Mouse (Mus musculus): ENCODE results near the gene Ebpl. TPM values are rescaled to one million over a fixed set of nuclear protein-coding genes. Genes with fewer than 3 reads are reported as not detected.

Gene Ebpl
- total RNA-seq (2012; rRNA removed) (3.6 and 3.7 TPM in 2 replicates), total RNA-seq (2014; rRNA removed) (4.8 TPM in 2 replicates), polyA plus RNA-seq (2012; ENCODE audit: insufficient read length, low read depth) (10.2 and 12.9 TPM in 2 replicates)

- peaks cover 0 to 41% of the 10 kb centered on the region in 2 experiments for H3K36me3 ChIP-seq (replicated peaks in 1 of 2; ENCODE audit: control insufficient read depth in 1 of 2, insufficient read depth in 1 of 2, low read length in 1 of 2)
- H3K4me2 ChIP-seq (ENCODE audit: insufficient read depth, low read depth, poor library complexity, severe bottlenecking) = peak within 1 kb of the TSS; percentile 55
- peak within 1 kb of the TSS; percentile 64 to 82 (median 67) for H3K4me3 ChIP-seq (replicated peaks in 1 of 3; ENCODE audit: low read depth in 2 of 3, low read length in 2 of 3, poor library complexity in 1 of 3)
- dilution Hi-C loops (cut with MboI; ENCODE audit: extremely low pct_ligation_motif_present, extremely low pct_unique_long_range_greater_than_20kb, low sequenced_read_pairs) = no loop called here
- no peaks in the 10 kb centered on the region for H3K27me3 ChIP-seq (replicated peaks)
- in situ Hi-C loops (cut with MboI; ENCODE audit: low pct_ligation_motif_present, low pct_unique_long_range_greater_than_20kb, low sequenced_read_pairs) = no loop called here
- TF ChIP-seq MAZ (IDR thresholded peaks at IDR 0.05; ENCODE audit: low read depth, low read length) (no peak), MAFK (IDR thresholded peaks at IDR 0.05; ENCODE audit: insufficient replicate concordance, low read length) (no peak), NRF1 (IDR thresholded peaks at IDR 0.05; ENCODE audit: low read depth, low read length) (peak; percentile 81), ZMIZ1 (IDR thresholded peaks at IDR 0.05; ENCODE audit: low read depth, low read length) (peak; percentile 81), EP300 (IDR thresholded peaks at IDR 0.05; ENCODE audit: low read length) (no peak), ZNF384 (IDR thresholded peaks at IDR 0.05; ENCODE audit: low read depth, low read length) (no peak), MYC (IDR thresholded peaks at IDR 0.05; ENCODE audit: low read depth, low read length) (no peak), ELF1 (IDR thresholded peaks at IDR 0.05; ENCODE audit: low read depth, low read length) (peak; percentile 81), CHD1 (IDR thresholded peaks at IDR 0.05; ENCODE audit: low read depth, low read length) (no peak), CTCF (conservative IDR thresholded peaks at IDR 0.05 in 1 of 2, IDR thresholded peaks at IDR 0.05 in 1 of 2; ENCODE audit: low read depth in 2 of 2, low read length in 2 of 2) (no peak), SIN3A (IDR thresholded peaks at IDR 0.05; ENCODE audit: low read length) (no peak), TBP (conservative IDR thresholded peaks at IDR 0.05; ENCODE audit: low read depth, low read length) (0 out of 2 replicates have a peak, but pooled peaks have one; percentile 33), JUND (conservative IDR thresholded peaks at IDR 0.05; ENCODE audit: low read depth, low read length) (no peak), IRF4 (IDR thresholded peaks at IDR 0.05; ENCODE audit: low read depth, low read length) (no peak), USF2 (conservative IDR thresholded peaks at IDR 0.05; ENCODE audit: low read depth, low read length) (no peak), PAX5 (IDR thresholded peaks at IDR 0.05; ENCODE audit: low read length) (no peak), TCF12 (IDR thresholded peaks at IDR 0.05; ENCODE audit: low read depth, low read length) (no peak; the same call in 1 of the 2 replicates), MAX (IDR thresholded peaks at IDR 0.05; ENCODE audit: low read length) (no peak), CHD2 (IDR thresholded peaks at IDR 0.05; ENCODE audit: low read length) (no peak), SMC3 (IDR thresholded peaks at IDR 0.05; ENCODE audit: low read depth, low read length) (no peak), POLR2A (IDR thresholded peaks at IDR 0.05; ENCODE audit: low read depth, low read length) (peak; percentile 95), RCOR1 (conservative IDR thresholded peaks at IDR 0.05; ENCODE audit: low read depth, low read length) (no peak), E2F4 (IDR thresholded peaks at IDR 0.05; ENCODE audit: insufficient replicate concordance, low read depth, low read length) (no peak), ETS1 (conservative IDR thresholded peaks at IDR 0.05; ENCODE audit: low read depth, low read length) (no peak), RAD21 (IDR thresholded peaks at IDR 0.05; ENCODE audit: low read depth, low read length) (no peak), MXI1 (IDR thresholded peaks at IDR 0.05; ENCODE audit: low read depth, low read length) (no peak; the same call in 1 of the 2 replicates), GABPA (IDR thresholded peaks at IDR 0.05; ENCODE audit: insufficient replicate concordance, low read depth, low read length) (no peak), BHLHE40 (IDR thresholded peaks at IDR 0.05; ENCODE audit: low read depth, low read length) (no peak), ZC3H11A (IDR thresholded peaks at IDR 0.05; ENCODE audit: low read depth, low read length) (no peak), HCFC1 (IDR thresholded peaks at IDR 0.05; ENCODE audit: low read depth, low read length) (peak; percentile 20; the same call in 1 of the 2 replicates), KAT2A (IDR thresholded peaks at IDR 0.05; ENCODE audit: insufficient replicate concordance, low read length) (no peak), UBTF (IDR thresholded peaks at IDR 0.05; ENCODE audit: low read depth, low read length) (peak; percentile 96; the same call in 1 of the 2 replicates), NELFE (IDR thresholded peaks at IDR 0.05; ENCODE audit: low read depth, low read length) (peak; percentile 89), POLR2AphosphoS2 (IDR thresholded peaks at IDR 0.05; ENCODE audit: low read depth, low read length) (peak; percentile 83), JUN (IDR thresholded peaks at IDR 0.05; ENCODE audit: insufficient read depth, low read depth, low read length) (no peak), USF1 (IDR thresholded peaks at IDR 0.05; ENCODE audit: low read depth, low read length) (no peak)
- no peaks in the 10 kb centered on the region for H3K9me3 ChIP-seq (replicated peaks; ENCODE audit: low read length)
- peak within 1 kb of the TSS; percentile 41 for H3K9ac ChIP-seq (ENCODE audit: insufficient read depth, low read depth)
- no peaks in the 10 kb centered on the region for H3K79me2 ChIP-seq (replicated peaks; ENCODE audit: control insufficient read depth, extremely low read depth, insufficient read depth, poor library complexity, severe bottlenecking)
- H3K27ac ChIP-seq (ENCODE audit: insufficient read depth, low read depth) = peak within 1 kb of the TSS; percentile 55
- H3K4me1 ChIP-seq (ENCODE audit: control insufficient read depth in 1 of 2, insufficient read depth in 2 of 2) = peaks cover 4 to 32% of the 10 kb centered on the region in 2 experiments
- DNase-seq (ENCODE audit: extremely low read depth) = peak; percentile 93
Observed at GRCm38 (mm10) chr14:61360131-61360980, at the start of gene Ebpl. TSS of gene Ebpl (minus strand) at chr14:61360439.

Measured in CH12.LX (cell line).